In genomic region chr8:53598101-53598500, GRCm38 (mm10) we compare ENCODE assay signal across 18 mouse cellular contexts.
"Had no signal": no experiment of that assay in that cellular context is flagged by ENCODE, and none has a peak within 500 bp of the region (broad histone marks: within the 10 kb centered on the region; RNA-seq: fewer than 3 reads in every experiment).

No protein-coding gene starts in this region.

- ATAC-seq: intestine, embryonic 15.5 days; lung, postnatal 0 days; midbrain, embryonic 16.5 days had no signal

- H3K9ac ChIP-seq: intestine, embryonic 15.5 days; liver, embryonic 15.5 days; neural tube, embryonic 13.5 days; stomach, embryonic 15.5 days had no signal

- H3K4me2 ChIP-seq: intestine, embryonic 15.5 days; liver, embryonic 11.5 days; liver, embryonic 15.5 days; neural tube, embryonic 13.5 days; stomach, embryonic 15.5 days had no signal

- H3K4me3 ChIP-seq: intestine, embryonic 15.5 days; left cerebral cortex, adult 2 months; limb, embryonic 10.5 days; liver, embryonic 15.5 days; midbrain, embryonic 10.5 days; neural tube, embryonic 13.5 days; stomach, embryonic 15.5 days had no signal

- H3K9me3 ChIP-seq: intestine, embryonic 15.5 days; limb, embryonic 10.5 days; liver, embryonic 15.5 days; midbrain, embryonic 10.5 days; neural tube, embryonic 13.5 days; stomach, embryonic 15.5 days had no signal

- DNase-seq: kidney, adult 18-20 months; kidney, postnatal 10 days; kidney, postnatal 4 days; lung, adult 2 months; lung, postnatal 36 days; retina, postnatal 1 day; right cerebral cortex, postnatal 14 days; thymus, postnatal 14 days had no signal

- H3K27me3 ChIP-seq: intestine, embryonic 15.5 days; liver, embryonic 15.5 days; neural tube, embryonic 13.5 days; stomach, embryonic 15.5 days had no signal

- H3K36me3 ChIP-seq: intestine, embryonic 15.5 days; neural tube, embryonic 13.5 days; stomach, embryonic 15.5 days had no signal

- H3K4me1 ChIP-seq: intestine, embryonic 15.5 days; limb, embryonic 10.5 days; liver, embryonic 15.5 days; midbrain, embryonic 10.5 days; neural tube, embryonic 13.5 days; stomach, embryonic 15.5 days had no signal

- H3K27ac ChIP-seq: intestine, embryonic 15.5 days; left cerebral cortex, adult 2 months; limb, embryonic 10.5 days; liver, embryonic 15.5 days; midbrain, embryonic 10.5 days; neural tube, embryonic 13.5 days; stomach, embryonic 15.5 days had no signal
